Mouse (Mus musculus) kidney, postnatal 0 days (tissue): ENCODE results near the gene Ppm1l. TPM values are rescaled to one million over a fixed set of nuclear protein-coding genes. Genes with fewer than 3 reads are reported as not detected.
A peak's percentile ranks its signal among the peaks of the same experiment; 100 is the strongest.

Experiments
- ATAC-seq: fragments of 200-750 bp; cut with Nextera tagmentation; replicated peaks from 2 replicates; pipeline ENCODE4 v1.8.0; 2017; ENCODE audit warnings: low read depth, moderate number of reproducible peaks, moderate TSS enrichment, moderate library complexity; ENCODE audit not compliant: low FRiP score
- DNase-seq: peaks from one replicate; pipeline ENCODE4 v3.0.0-alpha.2; 2016; ENCODE audit warnings: low spot score
- H3K27ac ChIP-seq: fragments of 300-500 bp; sonication (generic); 2 replicates; pipeline ENCODE4 v1.5.1; 2014; ENCODE audit warnings: mild to moderate bottlenecking
- H3K27me3 ChIP-seq: fragments of 300-500 bp; sonication (generic); 2 replicates; pipeline ENCODE4 v1.6.1; 2014; ENCODE audit warnings: low read length, mixed read lengths; ENCODE audit not compliant: insufficient read depth
- H3K36me3 ChIP-seq: fragments of 300-500 bp; sonication (generic); 2 replicates; pipeline ENCODE4 v1.6.1; 2014; ENCODE audit warnings: low read length, mixed read lengths; ENCODE audit not compliant: insufficient read depth
- H3K4me1 ChIP-seq: fragments of 300-500 bp; sonication (generic); replicated peaks from 2 replicates; pipeline ENCODE4 v1.6.1; 2014; ENCODE audit warnings: antibody characterized with exemption, low read length, mixed read lengths; ENCODE audit not compliant: insufficient read depth
- H3K4me2 ChIP-seq: fragments of 300-500 bp; sonication (generic); 2 replicates; pipeline ENCODE4 v1.6.1; 2014; ENCODE audit warnings: mild to moderate bottlenecking, low read length, moderate library complexity, mixed read lengths
- H3K4me3 ChIP-seq: fragments of 300-500 bp; sonication (generic); replicated peaks from 2 replicates; pipeline ENCODE4 v1.5.1; 2014; ENCODE audit warnings: low read depth, low read length
- H3K9ac ChIP-seq: fragments of 300-500 bp; sonication (generic); 2 replicates; pipeline ENCODE4 v1.6.1; 2014; ENCODE audit warnings: low read depth, low read length
- H3K9me3 ChIP-seq: fragments of 300-500 bp; sonication (generic); replicated peaks from 2 replicates; pipeline ENCODE4 v1.6.1; 2016; ENCODE audit warnings: low read length, inconsistent platforms, mixed read lengths
- CTCF ChIP-seq: IDR thresholded peaks from 2 replicates; pipeline ENCODE4 v1.5.1; 2016; ENCODE audit warnings: antibody characterized with exemption, low read depth, mild to moderate bottlenecking, moderate library complexity
- WGBS: fragments of 180-500 bp; shearing (Covaris S2); extraction: QIAGEN DNeasy Blood & Tissue Kit; methylation state at CpG from one replicate; pipeline ENCODE4 v1.1.7; 2014; 5-methylcytosine and 5-hydroxymethylcytosine counted together
- polyA plus RNA-seq: library from polyadenylated mRNA; unstranded; fragments of >200 nt; fragmentation: Nextera tagmentation; extraction: Ambion mirVana; gene quantifications from 2 replicates; pipeline ENCODE4 v1.2.1, GENCODE M21; 2015

Gene Ppm1l
- polyA plus RNA-seq, 1 experiment from 2014 or later = 5.6 TPM

GRCm38 (mm10) chr3:69607909-69608308 lies 291.2 kb downstream of the Ppm1l start:
- H3K4me3 ChIP-seq = no peak overlapping the region
- no peaks in the 10 kb centered on the region for H3K9me3 ChIP-seq
- no peaks in the 10 kb centered on the region for H3K4me1 ChIP-seq
- H3K27ac ChIP-seq = 0 out of 2 replicates have a peak overlapping the region, but pooled peaks have one; percentile 57
- no peaks in the 10 kb centered on the region for H3K36me3 ChIP-seq
- DNase-seq (no peak), ATAC-seq (0 out of 2 replicates have a peak, but pooled peaks have one; percentile 5)
- H3K9ac ChIP-seq = no peak overlapping the region
- H3K27me3 ChIP-seq = no peaks in the 10 kb centered on the region
- TF ChIP-seq CTCF = no peak
- 76% methylated on average over 5 of the region's 5 CpGs for WGBS
- H3K4me2 ChIP-seq = no peak overlapping the region

Other genes with a start within 250 kb of the Ppm1l start
- 29.5 and 29.7 TPM in 2 replicates for gene Kpna4, start 189.7 kb upstream of the Ppm1l start, polyA plus RNA-seq
- 0.22 TPM in 1 of 2 replicates, not detected in the other for gene Arl14, start 94.4 kb upstream of the Ppm1l start, polyA plus RNA-seq